Mouse (Mus musculus): Measurements from ENCODE around the gene Ccdc33. TPM values are rescaled to one million over a fixed set of nuclear protein-coding genes. Genes with fewer than 3 reads are reported as not detected.

The Ccdc33 gene
- polyA plus RNA-seq, 1 experiment from 2014 or later = 1.5 TPM

DNA sequence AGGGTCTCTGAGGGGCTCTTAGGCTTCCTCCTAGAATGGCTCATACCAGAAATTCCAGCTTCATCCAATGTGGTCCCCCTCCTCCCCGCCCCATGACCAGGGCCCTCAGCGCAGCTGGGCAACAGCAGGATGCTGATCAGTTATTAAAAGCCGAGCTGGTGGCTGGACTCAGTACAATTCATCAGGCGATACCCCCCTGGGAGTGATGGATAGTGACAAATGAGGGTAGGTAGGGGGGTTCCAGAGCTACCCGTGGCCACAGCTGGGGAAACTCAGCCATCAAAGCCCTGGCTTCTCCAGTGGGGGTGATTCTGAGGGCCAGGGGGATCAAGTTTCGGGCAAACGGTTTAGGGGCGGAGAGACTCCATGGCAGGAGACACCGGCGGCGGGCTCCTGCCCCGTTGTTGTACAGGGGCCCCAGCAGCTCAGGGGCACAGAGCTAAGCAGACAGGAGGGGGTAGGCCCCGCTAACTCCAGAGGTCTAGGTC is 10.3 kb upstream of the Ccdc33 start:
- H3K27ac ChIP-seq = peak overlapping the region; percentile 36
- peak overlapping the region; percentile 32 for H3K4me2 ChIP-seq (replicated peaks)
- H3K9ac ChIP-seq = no peak overlapping the region
- H3K4me1 ChIP-seq = peaks cover 51% of the 10 kb centered on the region
- no peaks in the 10 kb centered on the region for H3K9me3 ChIP-seq (replicated peaks)
- no peak overlapping the region for H3K4me3 ChIP-seq
- WGBS = 2% methylated on average over 13 of the region's 13 CpGs
- H3K36me3 ChIP-seq = no peaks in the 10 kb centered on the region
- peaks cover 75% of the 10 kb centered on the region for H3K27me3 ChIP-seq
- peak; percentile 66 for ATAC-seq (ENCODE audit: low FRiP score)

DNA sequence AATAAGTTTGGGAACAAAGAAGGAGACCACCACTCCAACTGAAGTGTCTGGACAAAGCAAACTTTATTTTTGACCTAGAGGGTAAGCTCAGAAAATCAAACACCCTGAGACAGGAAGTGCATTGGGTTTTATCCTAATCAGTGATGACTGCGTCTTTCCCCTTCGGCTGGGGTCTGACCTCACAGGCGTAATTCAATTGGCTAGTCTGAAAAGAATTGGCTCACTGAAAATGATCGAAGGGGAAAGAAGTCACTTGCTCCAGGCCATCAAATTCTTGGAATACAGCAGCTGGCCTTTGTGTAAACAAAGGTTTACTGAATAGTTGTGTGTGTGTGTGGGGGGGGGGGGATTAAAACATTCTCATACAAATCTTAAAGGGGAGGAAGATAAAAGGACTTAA is 7.2 kb upstream of the Ccdc33 start:
- Histone ChIP-seq H3K27me3 (peaks cover 73% of the 10 kb centered on the region), H3K4me3 (no peak overlapping the region), H3K27ac (no peak overlapping the region), H3K4me1 (peaks cover 33% of the 10 kb centered on the region), H3K4me2 (replicated peaks) (no peak overlapping the region), H3K9ac (no peak overlapping the region), H3K36me3 (no peaks in the 10 kb centered on the region), H3K9me3 (replicated peaks) (no peaks in the 10 kb centered on the region)
- ATAC-seq (ENCODE audit: low FRiP score) = no peak
- WGBS = 33% methylated on average over 4 of the region's 4 CpGs

DNA sequence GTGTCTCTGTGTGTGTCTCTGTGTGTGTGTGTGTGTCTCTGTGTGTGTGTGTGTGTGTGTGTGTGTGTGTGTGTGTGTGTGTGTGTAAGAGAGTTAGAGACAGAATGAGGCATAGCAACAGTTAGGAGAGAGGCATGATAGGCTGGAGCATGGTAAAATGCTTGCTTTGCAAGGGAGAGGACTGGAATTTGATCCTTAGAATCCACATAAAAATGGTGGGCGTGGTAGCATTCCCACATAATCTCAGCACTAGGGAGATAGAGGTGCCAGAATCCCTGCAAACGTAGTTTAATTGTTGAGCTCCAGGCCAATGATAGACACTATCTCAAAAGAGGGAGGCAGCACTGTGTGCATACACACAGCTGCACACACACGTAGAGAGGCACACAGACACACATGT is 6.5 kb upstream of the Ccdc33 start:
- Histone ChIP-seq H3K9me3 (replicated peaks) (no peaks in the 10 kb centered on the region), H3K36me3 (no peaks in the 10 kb centered on the region), H3K4me1 (peaks cover 33% of the 10 kb centered on the region), H3K27ac (no peak overlapping the region), H3K9ac (no peak overlapping the region), H3K4me3 (no peak overlapping the region), H3K4me2 (replicated peaks) (no peak overlapping the region), H3K27me3 (peaks cover 67% of the 10 kb centered on the region)
- ATAC-seq (ENCODE audit: low FRiP score) = no peak
- 54% methylated on average over 3 of the region's 3 CpGs for WGBS

DNA sequence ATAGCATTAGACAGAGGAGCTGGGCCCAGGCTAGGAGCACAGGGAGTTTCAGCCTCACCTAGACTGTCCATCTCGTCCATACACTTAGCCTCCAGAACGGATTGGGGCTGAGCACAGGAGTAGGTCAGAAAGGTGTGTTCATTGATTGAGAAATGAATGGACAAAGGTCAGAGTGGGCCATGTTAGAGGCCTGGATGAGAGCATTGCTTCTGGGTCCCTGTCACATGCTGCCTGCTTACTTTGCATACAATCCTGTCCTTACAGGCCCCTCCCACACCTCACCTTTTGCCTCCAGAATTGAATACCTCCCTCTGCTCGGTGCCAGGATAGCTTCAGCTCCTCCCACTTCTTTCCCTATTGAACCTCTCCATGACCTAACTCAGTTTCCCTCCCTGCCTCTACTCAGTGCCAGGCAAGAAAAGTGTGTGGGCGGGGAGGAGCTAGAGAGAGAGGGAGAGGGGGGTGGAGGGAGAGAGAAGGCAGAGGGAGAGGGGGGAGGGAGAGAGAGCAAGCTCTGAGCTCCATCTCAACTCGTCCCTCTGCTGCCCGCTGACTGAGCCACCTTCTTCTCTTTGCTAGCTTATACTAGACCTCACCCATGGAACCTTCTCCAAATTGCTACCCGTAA is 2.5 kb downstream of the Ccdc33 start:
- Histone ChIP-seq H3K9ac (no peak overlapping the region), H3K4me3 (no peak overlapping the region), H3K36me3 (no peaks in the 10 kb centered on the region), H3K4me1 (peaks cover 55% of the 10 kb centered on the region), H3K9me3 (replicated peaks) (no peaks in the 10 kb centered on the region), H3K27me3 (peaks cover 44% of the 10 kb centered on the region), H3K4me2 (replicated peaks) (no peak overlapping the region; the same call in 1 of the 2 replicates), H3K27ac (peak overlapping the region; percentile 67)
- ATAC-seq (ENCODE audit: low FRiP score) = no peak
- 30% methylated on average over 7 of the region's 7 CpGs for WGBS

DNA sequence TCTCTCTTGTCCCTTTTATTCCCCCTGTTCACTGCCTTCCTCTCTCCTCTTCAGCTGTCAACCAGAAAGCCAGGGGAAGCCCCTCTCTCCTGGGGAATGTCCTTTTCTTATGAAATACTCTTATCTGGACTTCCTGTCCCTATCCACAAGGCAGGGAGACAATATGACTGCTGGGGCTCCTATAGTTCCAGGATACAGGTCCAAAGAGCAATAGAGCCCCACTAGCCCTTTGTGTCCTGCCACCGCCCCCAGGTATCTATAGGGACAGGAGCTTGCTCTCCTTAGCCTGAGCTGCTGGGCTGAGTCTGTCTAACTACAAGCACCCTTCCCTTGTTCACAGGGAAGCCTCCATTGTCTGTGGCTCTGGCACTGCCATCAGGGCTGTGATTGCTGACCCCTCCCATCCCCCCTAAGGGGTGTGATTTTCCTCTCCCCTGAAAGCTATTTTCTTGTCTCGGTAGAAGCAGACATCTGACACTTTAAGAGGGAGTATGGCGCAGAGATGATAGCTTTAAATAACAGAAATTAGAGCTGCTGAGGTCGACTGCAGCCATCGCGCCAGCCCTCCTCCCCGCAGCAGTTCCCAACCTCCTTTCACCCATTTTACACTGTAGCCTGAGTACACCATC is 3.2 kb downstream of the Ccdc33 start:
- H3K27me3 ChIP-seq = peaks cover 40% of the 10 kb centered on the region
- peak overlapping the region; percentile 67 for H3K27ac ChIP-seq
- no peak overlapping the region for H3K9ac ChIP-seq
- H3K9me3 ChIP-seq (replicated peaks) = no peaks in the 10 kb centered on the region
- H3K36me3 ChIP-seq = no peaks in the 10 kb centered on the region
- WGBS = 25% methylated on average over 7 of the region's 7 CpGs
- no peak for ATAC-seq (ENCODE audit: low FRiP score)
- H3K4me3 ChIP-seq = no peak overlapping the region
- no peak overlapping the region for H3K4me2 ChIP-seq (replicated peaks)
- peaks cover 62% of the 10 kb centered on the region for H3K4me1 ChIP-seq

DNA sequence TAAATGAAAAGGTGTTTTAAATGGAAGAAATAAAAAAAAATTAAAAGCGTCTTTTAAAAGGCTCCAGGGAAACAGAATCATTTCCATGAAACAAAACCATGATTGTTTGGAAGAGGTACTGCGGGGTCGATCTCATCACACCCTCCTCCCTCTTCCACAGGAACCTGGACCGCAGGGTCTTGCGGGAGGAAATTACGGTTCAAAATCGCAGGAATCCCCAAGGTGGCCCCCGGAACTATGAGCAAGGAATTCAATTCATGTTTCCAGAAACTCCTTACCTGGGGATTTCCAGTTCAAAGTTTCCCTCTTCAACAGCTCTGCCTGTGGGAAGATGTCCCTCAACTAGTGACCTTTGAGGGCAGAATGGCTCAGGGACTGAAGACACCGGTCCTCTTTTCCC is 4.6 kb downstream of the Ccdc33 start:
- H3K9me3 ChIP-seq (replicated peaks) = no peaks in the 10 kb centered on the region
- 4% methylated on average over 9 of the region's 9 CpGs for WGBS
- peak overlapping the region; percentile 94 for H3K27ac ChIP-seq
- no peak overlapping the region for H3K4me3 ChIP-seq
- no peaks in the 10 kb centered on the region for H3K36me3 ChIP-seq
- ATAC-seq (ENCODE audit: low FRiP score) = no peak
- peak overlapping the region; percentile 44; the same call in 1 of the 2 replicates for H3K4me2 ChIP-seq (replicated peaks)
- no peak overlapping the region for H3K9ac ChIP-seq
- peaks cover 66% of the 10 kb centered on the region for H3K4me1 ChIP-seq
- peaks cover 36% of the 10 kb centered on the region for H3K27me3 ChIP-seq

DNA sequence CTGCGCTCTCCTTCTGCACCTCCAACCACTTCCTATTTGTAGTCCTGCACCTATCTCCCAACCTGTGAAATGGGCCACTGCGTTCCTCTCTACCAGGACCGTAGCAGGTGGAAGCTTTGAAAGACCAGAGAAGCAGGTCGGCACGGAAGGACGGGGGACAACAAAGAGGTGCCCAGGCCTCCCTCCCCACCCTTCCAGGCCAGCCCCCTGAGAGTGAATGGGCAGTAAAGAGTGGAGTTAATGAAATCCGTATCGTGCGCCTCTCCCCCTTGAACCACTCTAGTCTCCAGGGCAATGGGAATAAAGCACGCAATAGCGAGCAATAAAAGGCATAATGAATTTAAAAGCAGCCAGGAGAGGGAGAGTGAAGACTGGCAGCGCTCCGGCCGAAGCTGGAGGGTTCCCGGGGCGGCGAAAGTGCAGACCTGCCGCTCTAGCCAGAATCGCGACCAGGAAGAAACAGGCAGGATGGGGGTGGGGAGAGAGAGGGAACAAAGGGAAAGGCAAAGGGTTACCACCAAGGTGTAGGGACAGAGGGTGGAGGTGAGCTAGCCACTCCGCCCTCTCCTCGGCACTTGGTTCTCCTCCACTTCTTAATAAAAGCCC is 5.2 kb downstream of the Ccdc33 start:
- no peaks in the 10 kb centered on the region for H3K9me3 ChIP-seq (replicated peaks)
- peaks cover 66% of the 10 kb centered on the region for H3K4me1 ChIP-seq
- H3K4me2 ChIP-seq (replicated peaks) = peak overlapping the region; percentile 44
- peak overlapping the region; percentile 14; the same call in 1 of the 2 replicates for H3K4me3 ChIP-seq
- peak overlapping the region; percentile 94 for H3K27ac ChIP-seq
- peak overlapping the region; percentile 44 for H3K9ac ChIP-seq
- peak; percentile 51 for ATAC-seq (ENCODE audit: low FRiP score)
- peaks cover 33% of the 10 kb centered on the region for H3K27me3 ChIP-seq
- 2% methylated on average over 22 of the region's 22 CpGs for WGBS
- H3K36me3 ChIP-seq = no peaks in the 10 kb centered on the region

DNA sequence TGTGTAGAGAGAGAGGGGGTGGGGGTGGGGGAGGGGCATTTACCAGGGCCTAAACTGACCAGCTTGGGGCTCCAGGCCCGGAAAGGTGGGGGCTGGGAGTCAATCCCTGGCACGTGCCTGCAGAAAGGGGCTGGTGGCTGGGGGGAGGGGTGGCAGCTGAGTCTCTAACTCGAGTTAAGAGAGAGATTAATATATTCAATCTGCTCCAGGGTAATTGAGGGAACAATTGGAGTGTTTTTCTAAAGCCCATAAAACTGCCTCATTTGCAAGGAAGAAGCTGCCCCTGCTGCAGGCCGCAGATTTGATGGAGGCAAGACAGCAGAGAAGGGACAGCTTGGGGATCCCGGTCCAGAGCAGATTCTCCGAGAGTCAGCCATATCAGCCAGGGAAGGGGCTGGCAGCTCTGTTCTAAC is 5.8 kb downstream of the Ccdc33 start:
- Histone ChIP-seq H3K36me3 (no peaks in the 10 kb centered on the region), H3K4me1 (peaks cover 66% of the 10 kb centered on the region), H3K4me2 (replicated peaks) (peak overlapping the region; percentile 44), H3K9me3 (replicated peaks) (no peaks in the 10 kb centered on the region), H3K4me3 (0 out of 2 replicates have a peak overlapping the region, but pooled peaks have one; percentile 14), H3K27ac (peak overlapping the region; percentile 94), H3K27me3 (peaks cover 28% of the 10 kb centered on the region), H3K9ac (peak overlapping the region; percentile 44; the same call in 1 of the 2 replicates)
- WGBS = 0% methylated on average over 6 of the region's 6 CpGs
- peak; percentile 79 for ATAC-seq (ENCODE audit: low FRiP score)

DNA sequence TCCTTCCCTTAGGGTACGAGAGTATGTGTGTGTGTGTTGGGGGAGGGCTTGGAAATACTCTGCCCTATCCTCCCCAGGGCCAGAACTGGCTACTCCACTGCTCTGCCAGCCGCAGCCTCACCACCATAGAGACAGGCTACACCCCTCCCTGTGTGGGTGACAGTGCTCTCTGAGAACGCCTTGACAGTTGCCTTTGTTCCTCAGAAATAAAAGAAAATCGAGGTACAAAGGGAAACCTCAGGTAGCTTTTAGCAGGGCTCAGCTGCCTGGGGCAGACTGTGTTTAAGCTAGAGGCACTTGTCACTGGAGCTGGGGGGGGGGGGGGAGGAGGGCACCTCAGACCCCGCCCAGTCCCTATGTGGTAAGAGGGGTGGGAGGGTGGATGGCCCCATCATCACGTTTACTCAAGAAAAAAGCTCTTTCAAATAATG is 6.3 kb downstream of the Ccdc33 start:
- peaks cover 24% of the 10 kb centered on the region for H3K27me3 ChIP-seq
- H3K4me1 ChIP-seq = peaks cover 66% of the 10 kb centered on the region
- peak; percentile 72 for ATAC-seq (ENCODE audit: low FRiP score)
- no peak overlapping the region for H3K4me3 ChIP-seq
- WGBS = 2% methylated on average over 6 of the region's 6 CpGs
- H3K4me2 ChIP-seq (replicated peaks) = peak overlapping the region; percentile 44
- H3K27ac ChIP-seq = peak overlapping the region; percentile 94
- 0 out of 2 replicates have a peak overlapping the region, but pooled peaks have one; percentile 24 for H3K9ac ChIP-seq
- H3K9me3 ChIP-seq (replicated peaks) = no peaks in the 10 kb centered on the region
- no peaks in the 10 kb centered on the region for H3K36me3 ChIP-seq

DNA sequence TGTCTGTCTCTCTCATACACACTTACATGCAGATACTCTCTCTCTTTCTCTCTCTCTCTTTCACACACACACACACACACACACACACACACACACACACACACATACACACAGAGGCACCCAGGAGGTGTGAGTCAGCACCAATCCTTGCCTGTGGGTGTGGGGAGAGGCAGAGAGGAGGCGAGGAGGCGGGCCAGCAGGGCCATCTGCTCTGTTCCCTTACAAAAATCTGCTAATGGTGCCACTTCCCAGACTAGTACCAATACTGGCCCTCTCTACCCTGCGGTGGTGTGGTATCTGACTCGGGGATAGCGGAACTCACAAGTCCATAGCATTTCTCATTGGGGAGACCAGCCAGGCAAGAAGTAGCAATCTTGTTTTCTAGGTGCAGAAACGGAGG is 7.2 kb downstream of the Ccdc33 start:
- Histone ChIP-seq H3K9ac (no peak overlapping the region), H3K4me3 (no peak overlapping the region), H3K27ac (peak overlapping the region; percentile 94), H3K4me2 (replicated peaks) (no peak overlapping the region), H3K4me1 (peaks cover 65% of the 10 kb centered on the region), H3K9me3 (replicated peaks) (no peaks in the 10 kb centered on the region), H3K36me3 (no peaks in the 10 kb centered on the region), H3K27me3 (peaks cover 14% of the 10 kb centered on the region)
- no peak for ATAC-seq (ENCODE audit: low FRiP score)
- WGBS = 40% methylated on average over 6 of the region's 6 CpGs

DNA sequence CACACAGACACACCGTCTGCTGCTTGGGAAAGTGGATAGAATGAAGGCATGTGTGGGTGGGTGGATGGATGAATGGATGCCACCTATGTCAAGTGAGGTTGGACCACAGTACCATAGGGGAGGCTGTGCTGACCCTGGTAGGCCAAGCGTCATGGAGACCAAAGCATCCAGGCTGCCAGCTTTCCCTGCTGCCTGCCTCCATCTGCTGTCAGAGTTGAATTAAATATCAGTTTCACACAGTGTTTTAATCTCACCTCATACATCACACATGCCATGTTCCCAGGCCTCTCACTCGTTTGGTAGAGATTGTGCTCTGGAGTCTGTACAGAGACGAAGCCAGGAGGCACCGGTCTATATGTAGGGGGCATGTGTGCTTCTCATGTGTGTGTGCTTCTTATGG is 7.8 kb downstream of the Ccdc33 start:
- Histone ChIP-seq H3K27me3 (peaks cover 13% of the 10 kb centered on the region), H3K4me1 (peaks cover 65% of the 10 kb centered on the region), H3K36me3 (no peaks in the 10 kb centered on the region), H3K27ac (peak overlapping the region; percentile 94), H3K4me2 (replicated peaks) (no peak overlapping the region), H3K9ac (no peak overlapping the region), H3K9me3 (replicated peaks) (no peaks in the 10 kb centered on the region), H3K4me3 (no peak overlapping the region)
- no peak for ATAC-seq (ENCODE audit: low FRiP score)
- WGBS = 68% methylated on average over 5 of the region's 5 CpGs

DNA sequence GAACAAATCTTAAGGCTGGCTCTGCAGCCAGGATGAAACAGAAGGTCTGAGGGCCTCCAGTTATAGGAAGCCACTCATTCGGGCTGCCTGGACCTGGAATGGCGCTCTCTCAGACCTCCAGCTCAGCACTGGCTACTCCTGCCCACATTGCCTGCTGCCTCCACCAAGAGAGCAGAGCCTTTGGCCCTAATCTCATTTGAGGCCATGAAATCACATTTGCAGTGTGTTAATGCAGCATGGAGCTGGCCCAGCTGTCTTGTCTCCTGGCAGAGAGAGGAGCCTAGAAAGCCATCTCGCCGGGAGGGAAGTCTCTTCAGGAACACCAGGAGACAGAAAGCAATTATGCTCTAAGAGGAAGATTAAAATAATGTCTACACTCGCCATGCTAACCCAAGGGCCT is 11.1 kb downstream of the Ccdc33 start:
- 62% methylated on average over 5 of the region's 5 CpGs for WGBS
- H3K36me3 ChIP-seq = no peaks in the 10 kb centered on the region
- H3K9me3 ChIP-seq (replicated peaks) = no peaks in the 10 kb centered on the region
- H3K4me1 ChIP-seq = peaks cover 46% of the 10 kb centered on the region
- 0 out of 2 replicates have a peak overlapping the region, but pooled peaks have one; percentile 2 for H3K27ac ChIP-seq
- H3K4me3 ChIP-seq = no peak overlapping the region
- H3K9ac ChIP-seq = no peak overlapping the region
- ATAC-seq (ENCODE audit: low FRiP score) = no peak
- no peak overlapping the region for H3K4me2 ChIP-seq (replicated peaks)
- H3K27me3 ChIP-seq = peaks cover 3% of the 10 kb centered on the region
